Mouse (Mus musculus) lung, adult 2 months (tissue): ENCODE data around the gene Astn2.

Source experiments
- CTCF ChIP-seq: fragments of 200-500 bp; IDR thresholded peaks from 2 replicates; pipeline ENCODE4 v1.5.1; 2011; ENCODE audit warnings: mild to moderate bottlenecking, low read length, control low read depth; ENCODE audit not compliant: insufficient read depth
- POLR2A ChIP-seq: fragments of 200-500 bp; IDR thresholded peaks from 2 replicates; pipeline ENCODE4 v1.6.1; 2011; ENCODE audit warnings: low read depth, mild to moderate bottlenecking, control low read depth, low read length, borderline replicate concordance; ENCODE audit errors: extremely low read depth

DNA sequence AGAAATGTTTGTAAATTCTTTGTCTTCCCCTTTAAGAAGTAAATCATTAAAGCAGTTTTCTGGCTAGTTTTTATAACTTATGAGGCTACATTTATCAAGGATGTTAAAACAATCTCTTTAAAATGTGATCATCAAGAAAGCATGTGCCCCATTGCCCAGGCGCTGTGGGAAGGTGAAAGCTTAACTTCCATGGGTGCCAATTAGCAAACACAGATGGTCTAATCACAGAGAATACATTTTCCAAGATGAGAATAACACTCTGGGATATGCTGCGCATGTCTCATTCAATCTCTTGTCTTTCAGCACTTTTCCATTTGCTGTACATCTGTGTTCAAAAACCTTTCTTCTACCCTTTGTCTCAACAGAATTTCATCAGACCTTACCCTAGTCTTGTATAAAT, 688.3 kb downstream of the Astn2 start:
- TF ChIP-seq CTCF (no peak), POLR2A (no peak)
